In the genomic region with DNA sequence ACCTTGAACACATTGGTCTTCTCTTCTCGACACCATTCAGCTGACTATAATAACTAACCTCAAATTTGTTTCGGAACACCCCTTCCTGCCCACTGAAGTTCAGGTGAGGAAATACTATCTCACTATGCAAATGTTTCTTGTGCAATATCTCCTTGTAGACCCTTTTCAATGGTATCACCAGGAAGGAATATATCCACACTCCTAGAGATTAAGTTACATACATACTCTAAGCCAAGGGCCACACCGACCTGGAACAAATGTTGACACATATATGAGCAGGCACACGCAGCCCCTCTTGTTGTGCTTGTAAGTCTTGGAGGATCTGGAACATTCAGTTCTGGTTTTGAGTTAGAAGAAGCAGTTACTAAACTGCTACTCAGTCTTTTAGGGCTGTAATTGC, we compare ENCODE assay signal across 28 mouse cellular contexts.
"Had no signal": no experiment of that assay in that cellular context is flagged by ENCODE, and none has a peak within 500 bp of the region (broad histone marks: within the 10 kb centered on the region; RNA-seq: fewer than 3 reads in every experiment).

No protein-coding gene starts in this region.

- H3K36me3 ChIP-seq: embryonic facial prominence, embryonic 10.5 days; embryonic facial prominence, embryonic 12.5 days; embryonic facial prominence, embryonic 13.5 days; embryonic facial prominence, embryonic 15.5 days; forebrain, embryonic 10.5 days; forebrain, embryonic 12.5 days; forebrain, embryonic 15.5 days had no signal

- H3K4me1 ChIP-seq: embryonic facial prominence, embryonic 10.5 days; embryonic facial prominence, embryonic 12.5 days; embryonic facial prominence, embryonic 13.5 days; embryonic facial prominence, embryonic 15.5 days; forebrain, embryonic 10.5 days; forebrain, embryonic 12.5 days; forebrain, embryonic 13.5 days; forebrain, embryonic 15.5 days had no signal

- H3K9ac ChIP-seq: embryonic facial prominence, embryonic 12.5 days; embryonic facial prominence, embryonic 13.5 days; embryonic facial prominence, embryonic 15.5 days; forebrain, embryonic 12.5 days; forebrain, embryonic 13.5 days; forebrain, embryonic 15.5 days; forebrain, postnatal 0 days had no signal

- H3K27me3 ChIP-seq: embryonic facial prominence, embryonic 12.5 days; embryonic facial prominence, embryonic 13.5 days; embryonic facial prominence, embryonic 15.5 days; forebrain, embryonic 12.5 days; forebrain, embryonic 13.5 days; forebrain, embryonic 15.5 days had no signal

- H3K4me2 ChIP-seq: embryonic facial prominence, embryonic 12.5 days; embryonic facial prominence, embryonic 13.5 days; embryonic facial prominence, embryonic 15.5 days; forebrain, embryonic 12.5 days; forebrain, embryonic 13.5 days; forebrain, embryonic 15.5 days had no signal

- DNase-seq: cerebellum, adult 8-10 months; cerebellum, adult 9-10 months; cerebellum, adult 9-11 months; cerebellum, postnatal 10 days; cerebellum, postnatal 14 days; cerebellum, postnatal 25 days; cerebellum, postnatal 36 days; embryo, embryonic 11 days; forebrain, postnatal 0 days; gastrocnemius, adult 2 months; gastrocnemius, postnatal 10 days; gastrocnemius, postnatal 14 days; gastrocnemius, postnatal 25 days; gastrocnemius, postnatal 36 days; heart, adult 11 months; heart, adult 18-20 months; heart, adult 2 months had no signal

- H3K27ac ChIP-seq: embryonic facial prominence, embryonic 10.5 days; embryonic facial prominence, embryonic 12.5 days; embryonic facial prominence, embryonic 13.5 days; embryonic facial prominence, embryonic 15.5 days; forebrain, embryonic 10.5 days; forebrain, embryonic 12.5 days; forebrain, embryonic 13.5 days; forebrain, embryonic 15.5 days; gastrocnemius, adult 2 months; heart, adult 2 months had no signal

- H3K4me3 ChIP-seq: embryonic facial prominence, embryonic 10.5 days; embryonic facial prominence, embryonic 12.5 days; embryonic facial prominence, embryonic 13.5 days; embryonic facial prominence, embryonic 15.5 days; erythroblast, embryonic 14.5 days; forebrain, embryonic 10.5 days; forebrain, embryonic 12.5 days; forebrain, embryonic 13.5 days; forebrain, embryonic 15.5 days; gastrocnemius, adult 2 months; heart, adult 2 months had no signal

- ATAC-seq: forebrain, embryonic 13.5 days; forebrain, embryonic 14.5 days; forebrain, embryonic 15.5 days; forebrain, embryonic 16.5 days; forebrain, postnatal 0 days had no signal

- H3K9me3 ChIP-seq: embryonic facial prominence, embryonic 10.5 days; embryonic facial prominence, embryonic 12.5 days; embryonic facial prominence, embryonic 13.5 days; embryonic facial prominence, embryonic 15.5 days; forebrain, embryonic 10.5 days; forebrain, embryonic 12.5 days; forebrain, embryonic 13.5 days; forebrain, embryonic 15.5 days had no signal
